Mouse (Mus musculus): Measurements from ENCODE around the gene Nasp. TPM values are rescaled to one million over a fixed set of nuclear protein-coding genes. Genes with fewer than 3 reads are reported as not detected.

The Nasp gene
- total and polyA plus RNA-seq, 2 experiments from 2014 or later: 53.2 to 73.9 TPM

- Histone ChIP-seq H3K36me3 (ENCODE audit: insufficient read depth, low read length) (peaks cover 26% of the 10 kb centered on the region), H3K4me1 (ENCODE audit: insufficient read depth, low read length) (no peaks in the 10 kb centered on the region), H3K9me3 (ENCODE audit: low read length) (no peaks in the 10 kb centered on the region), H3K4me3 (ENCODE audit: low read length) (no peak overlapping the region), H3K4me2 (ENCODE audit: low read depth, low read length) (no peak overlapping the region), H3K27me3 (ENCODE audit: insufficient read depth, low read length) (no peaks in the 10 kb centered on the region), H3K27ac (no peak overlapping the region), H3K9ac (replicated peaks; ENCODE audit: low read length) (no peak overlapping the region)
- no peak for ATAC-seq
- no peak for TF ChIP-seq CTCF (IDR thresholded peaks at IDR 0.05; ENCODE audit: low read depth)
- WGBS: 100% methylated on average over 2 of the region's 2 CpGs
- DNase-seq (ENCODE audit: low spot score): no peak
These were observed 12.5 kb downstream of the Nasp start for GRCm38 (mm10) chr4:116615237-116615636.

GRCm38 (mm10) chr4:116612621-116613020, 15.1 kb downstream of the Nasp start:
- Histone ChIP-seq H3K9ac (replicated peaks; ENCODE audit: low read length) (no peak overlapping the region), H3K27me3 (ENCODE audit: insufficient read depth, low read length) (no peaks in the 10 kb centered on the region)
- 92% methylated on average over 2 of the region's 2 CpGs for WGBS

GRCm38 (mm10) chr4:116596978-116597881, 30.5 kb downstream of the Nasp start:
- WGBS: under 1% methylated on average over 50 of the region's 50 CpGs
- peak; percentile 97 for ATAC-seq
- H3K4me1 ChIP-seq (ENCODE audit: insufficient read depth, low read length): peaks cover 4% of the 10 kb centered on the region; the same call in 1 of the 2 replicates
- peak overlapping the region; percentile 85 for H3K4me2 ChIP-seq (ENCODE audit: low read depth, low read length)
- peak overlapping the region; percentile 68 for H3K4me3 ChIP-seq (ENCODE audit: low read length)
- H3K27ac ChIP-seq: peak overlapping the region; percentile 83
- TF ChIP-seq CTCF (IDR thresholded peaks at IDR 0.05; ENCODE audit: low read depth): peak; percentile 44
- peaks cover 38% of the 10 kb centered on the region for H3K36me3 ChIP-seq (ENCODE audit: insufficient read depth, low read length)
- DNase-seq (ENCODE audit: low spot score): peak; percentile 94
- no peaks in the 10 kb centered on the region for H3K9me3 ChIP-seq (ENCODE audit: low read length)
- H3K9ac ChIP-seq (replicated peaks; ENCODE audit: low read length): peak overlapping the region; percentile 76
- no peaks in the 10 kb centered on the region for H3K27me3 ChIP-seq (ENCODE audit: insufficient read depth, low read length)

More at GRCm38 (mm10) chr4:116612621-116613020, 15.1 kb downstream of the Nasp start:
- H3K4me2 ChIP-seq (ENCODE audit: low read depth, low read length): no peak overlapping the region
- peaks cover 31% of the 10 kb centered on the region for H3K36me3 ChIP-seq (ENCODE audit: insufficient read depth, low read length)
- no peaks in the 10 kb centered on the region for H3K9me3 ChIP-seq (ENCODE audit: low read length)
- no peak for DNase-seq (ENCODE audit: low spot score)
- no peak for TF ChIP-seq CTCF (IDR thresholded peaks at IDR 0.05; ENCODE audit: low read depth)
- no peak for ATAC-seq
- H3K4me3 ChIP-seq (ENCODE audit: low read length): no peak overlapping the region
- no peaks in the 10 kb centered on the region for H3K4me1 ChIP-seq (ENCODE audit: insufficient read depth, low read length)
- no peak overlapping the region for H3K27ac ChIP-seq

DNA sequence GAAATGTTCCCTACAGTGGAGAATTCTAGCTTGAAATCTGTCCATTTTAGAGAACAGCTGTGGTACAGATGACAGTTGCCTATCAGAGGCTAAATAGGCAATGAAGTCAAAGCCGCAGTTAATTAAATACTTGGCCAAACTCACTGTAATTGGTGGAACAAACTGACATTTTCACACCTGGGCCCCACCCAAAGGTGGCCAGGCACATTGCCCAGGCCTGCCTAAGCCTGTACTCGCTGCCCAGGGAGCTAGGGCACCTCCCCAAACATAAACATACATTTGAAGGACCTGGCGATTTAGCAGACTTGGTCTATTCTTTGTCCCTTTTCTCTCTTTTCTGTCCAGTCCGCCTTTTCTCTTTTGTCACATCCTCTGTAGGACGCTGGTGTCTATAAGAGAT, 31.4 kb downstream of the Nasp start, which contains the start of gene Ccdc17:
Ccdc17 (plus strand) TSS at position 276 of the 400 bp plus-strand sequence.
- peak within 1 kb of the TSS; percentile 83 for H3K27ac ChIP-seq
- H3K9me3 ChIP-seq (ENCODE audit: low read length): no peaks in the 10 kb centered on the region
- H3K9ac ChIP-seq (replicated peaks; ENCODE audit: low read length): peak within 1 kb of the TSS; percentile 76
- H3K4me2 ChIP-seq (ENCODE audit: low read depth, low read length): peak within 1 kb of the TSS; percentile 85
- H3K36me3 ChIP-seq (ENCODE audit: insufficient read depth, low read length): peaks cover 36% of the 10 kb centered on the region
- no peak for TF ChIP-seq CTCF (IDR thresholded peaks at IDR 0.05; ENCODE audit: low read depth)
- no peaks in the 10 kb centered on the region for H3K27me3 ChIP-seq (ENCODE audit: insufficient read depth, low read length)
- ATAC-seq (no peak), DNase-seq (ENCODE audit: low spot score) (no peak)
- WGBS: 28% methylated on average over 5 of the region's 5 CpGs
- H3K4me3 ChIP-seq (ENCODE audit: low read length): peak within 1 kb of the TSS; percentile 68
- peaks cover 4% of the 10 kb centered on the region; the same call in 1 of the 2 replicates for H3K4me1 ChIP-seq (ENCODE audit: insufficient read depth, low read length)

GRCm38 (mm10) chr4:116595793-116596192, 31.9 kb downstream of the Nasp start:
- Histone ChIP-seq H3K27me3 (ENCODE audit: insufficient read depth, low read length) (no peaks in the 10 kb centered on the region), H3K9ac (replicated peaks; ENCODE audit: low read length) (no peak overlapping the region), H3K36me3 (ENCODE audit: insufficient read depth, low read length) (peaks cover 36% of the 10 kb centered on the region), H3K4me3 (ENCODE audit: low read length) (no peak overlapping the region), H3K4me2 (ENCODE audit: low read depth, low read length) (peak overlapping the region; percentile 85), H3K4me1 (ENCODE audit: insufficient read depth, low read length) (peaks cover 4% of the 10 kb centered on the region; the same call in 1 of the 2 replicates), H3K9me3 (ENCODE audit: low read length) (no peaks in the 10 kb centered on the region), H3K27ac (no peak overlapping the region)
- WGBS: 87% methylated on average over 8 of the region's 8 CpGs
- no peak for DNase-seq (ENCODE audit: low spot score)
- no peak for TF ChIP-seq CTCF (IDR thresholded peaks at IDR 0.05; ENCODE audit: low read depth)
- no peak for ATAC-seq

GRCm38 (mm10) chr4:116558151-116558882, 69.4 kb downstream of the Nasp start:
- peak overlapping the region; percentile 96 for H3K4me3 ChIP-seq (ENCODE audit: low read length)
- DNase-seq (ENCODE audit: low spot score) (peak; percentile 6), ATAC-seq (no peak)
- H3K9ac ChIP-seq (replicated peaks; ENCODE audit: low read length): peak overlapping the region; percentile 84
- no peak for TF ChIP-seq CTCF (IDR thresholded peaks at IDR 0.05; ENCODE audit: low read depth)
- peaks cover 4% of the 10 kb centered on the region; the same call in 1 of the 2 replicates for H3K36me3 ChIP-seq (ENCODE audit: insufficient read depth, low read length)
- H3K9me3 ChIP-seq (ENCODE audit: low read length): no peaks in the 10 kb centered on the region
- no peaks in the 10 kb centered on the region for H3K27me3 ChIP-seq (ENCODE audit: insufficient read depth, low read length)
- H3K27ac ChIP-seq: peak overlapping the region; percentile 96
- 5% methylated on average over 15 of the region's 15 CpGs for WGBS
- peaks cover 6% of the 10 kb centered on the region for H3K4me1 ChIP-seq (ENCODE audit: insufficient read depth, low read length)
- peak overlapping the region; percentile 91 for H3K4me2 ChIP-seq (ENCODE audit: low read depth, low read length)
